Mouse (Mus musculus): ENCODE results near the gene Eci3.

DNA sequence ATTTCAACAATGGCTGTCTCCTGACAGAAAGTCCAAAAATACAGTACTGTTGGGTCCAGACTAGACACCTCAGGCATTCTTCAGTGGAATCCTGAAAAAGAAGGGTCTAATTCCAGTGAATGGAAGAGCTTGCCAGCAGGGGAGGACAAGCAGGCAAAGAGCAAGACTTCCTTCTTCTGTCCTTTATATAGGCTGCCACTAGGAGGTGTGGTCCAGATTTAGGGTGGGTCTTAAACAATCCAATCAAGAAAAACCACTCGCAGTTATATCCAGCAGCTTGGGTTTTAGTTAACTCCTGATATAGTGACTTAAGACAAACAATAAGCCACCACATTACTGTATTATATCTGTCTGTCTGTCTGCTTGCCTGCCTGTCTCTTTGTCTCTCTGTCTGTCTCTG, 10.2 kb upstream of the Eci3 start:
- TF ChIP-seq GATA1 (IDR thresholded peaks at IDR 0.05; ENCODE audit: low read length) (no peak), TAL1 (IDR thresholded peaks at IDR 0.05; ENCODE audit: low read length) (no peak)

All from erythroblast, embryonic 14.5 days (primary cell).